Mouse (Mus musculus) thymus, postnatal 4 days (tissue): Measurements from ENCODE around the gene Ercc8.

Source experiments
- DNase-seq: peaks from one replicate; pipeline ENCODE4 v3.0.0; 2021

The Ercc8 gene

GRCm38 (mm10) chr13:108157732-108158464, 633 bp upstream of the Ercc8 start:
- no peak for DNase-seq

- no peak for DNase-seq
Observed at GRCm38 (mm10) chr13:108159241-108159575, 677 bp downstream of the Ercc8 start.

- no peak for DNase-seq
Observed at GRCm38 (mm10) chr13:108159963-108160362, 1.4 kb downstream of the Ercc8 start.

- DNase-seq, result no peak
Observed at GRCm38 (mm10) chr13:108163912-108164311, 5.4 kb downstream of the Ercc8 start.

- no peak for DNase-seq
Observed at GRCm38 (mm10) chr13:108164621-108165020, 6.1 kb downstream of the Ercc8 start.

- peak; percentile 11 for DNase-seq
Observed at GRCm38 (mm10) chr13:108170002-108170401, 11.5 kb downstream of the Ercc8 start.

- no peak for DNase-seq
Observed at GRCm38 (mm10) chr13:108170511-108170910, 12.0 kb downstream of the Ercc8 start.

- DNase-seq, result no peak
Observed at GRCm38 (mm10) chr13:108179618-108180017, 21.1 kb downstream of the Ercc8 start.

- DNase-seq, result no peak
Observed at GRCm38 (mm10) chr13:108180821-108181220, 22.3 kb downstream of the Ercc8 start.

- no peak for DNase-seq
Observed at GRCm38 (mm10) chr13:108184743-108185255, 26.3 kb downstream of the Ercc8 start.

GRCm38 (mm10) chr13:108185530-108185929, 27.0 kb downstream of the Ercc8 start:
- DNase-seq, result no peak

GRCm38 (mm10) chr13:108187994-108188393, 29.5 kb downstream of the Ercc8 start:
- DNase-seq, result no peak

GRCm38 (mm10) chr13:108191074-108191720, 32.7 kb downstream of the Ercc8 start:
- DNase-seq, result peak; percentile 66

- DNase-seq, result no peak
Observed at GRCm38 (mm10) chr13:108195474-108195873, 36.9 kb downstream of the Ercc8 start.

- no peak for DNase-seq
Observed at GRCm38 (mm10) chr13:108204857-108205256, 46.3 kb downstream of the Ercc8 start.

GRCm38 (mm10) chr13:108207447-108207846, 48.9 kb downstream of the Ercc8 start:
- DNase-seq, result no peak

- DNase-seq, result no peak
Observed at GRCm38 (mm10) chr13:108208090-108208489, 49.6 kb downstream of the Ercc8 start.

GRCm38 (mm10) chr13:108210960-108211359, 52.4 kb downstream of the Ercc8 start:
- no peak for DNase-seq

GRCm38 (mm10) chr13:108212397-108213018, 54.0 kb downstream of the Ercc8 start:
- DNase-seq, result no peak

GRCm38 (mm10) chr13:108214081-108214484, 55.6 kb downstream of the Ercc8 start, which contains the start of gene Elovl7:
Gene Elovl7 (plus strand): TSS chr13:108214404.
- DNase-seq, result peak; percentile 94

GRCm38 (mm10) chr13:108214485-108215107, 56.1 kb downstream of the Ercc8 start:
- no peak for DNase-seq

GRCm38 (mm10) chr13:108215231-108215780, 56.8 kb downstream of the Ercc8 start:
- peak; percentile 23 for DNase-seq

- DNase-seq, result no peak
Observed at GRCm38 (mm10) chr13:108219773-108220172, 61.2 kb downstream of the Ercc8 start.
